Mouse (Mus musculus) heart, embryonic 10.5 days (tissue): Measurements from ENCODE around the gene Srek1. TPM values are rescaled to one million over a fixed set of nuclear protein-coding genes. Genes with fewer than 3 reads are reported as not detected.
A peak's percentile ranks its signal among the peaks of the same experiment; 100 is the strongest.

Source experiments
- DNase-seq: peaks from one replicate; pipeline ENCODE4 v3.0.0-alpha.2; 2017; ENCODE audit warnings: low spot score
- H3K27ac ChIP-seq: fragments of 300-500 bp; sonication (generic); 2 replicates; pipeline ENCODE4 v1.5.1; 2016; ENCODE audit warnings: mild to moderate bottlenecking
- H3K27me3 ChIP-seq: fragments of 300-500 bp; sonication (generic); 2 replicates; pipeline ENCODE4 v1.6.1; 2016; ENCODE audit warnings: mild to moderate bottlenecking; ENCODE audit not compliant: poor library complexity, insufficient read depth, severe bottlenecking
- H3K36me3 ChIP-seq: fragments of 300-500 bp; sonication (generic); 2 replicates; pipeline ENCODE4 v1.6.1; 2016; ENCODE audit warnings: mild to moderate bottlenecking, moderate library complexity
- H3K4me1 ChIP-seq: fragments of 300-500 bp; sonication (generic); 2 replicates; pipeline ENCODE4 v1.6.1; 2016; ENCODE audit warnings: mild to moderate bottlenecking
- H3K4me3 ChIP-seq: fragments of 300-500 bp; sonication (generic); 2 replicates; pipeline ENCODE4 v1.5.1; 2016; ENCODE audit warnings: mild to moderate bottlenecking, moderate library complexity
- H3K9me3 ChIP-seq: fragments of 300-500 bp; sonication (generic); 2 replicates; pipeline ENCODE4 v1.6.1; 2016; ENCODE audit warnings: mild to moderate bottlenecking, moderate library complexity
- WGBS: fragments of 180-500 bp; shearing (Covaris S2); methylation state at CpG from one replicate; pipeline ENCODE4 v1.1.7; 2016; 5-methylcytosine and 5-hydroxymethylcytosine counted together
- polyA plus RNA-seq: library from polyadenylated mRNA; unstranded; fragments of >200 nt; fragmentation: Nextera tagmentation; extraction: Ambion mirVana; gene quantifications from 2 replicates; pipeline ENCODE4 v1.2.1, GENCODE M21; 2016

The Srek1 gene
- polyA plus RNA-seq, 1 experiment from 2014 or later, result 63.2 TPM

DNA sequence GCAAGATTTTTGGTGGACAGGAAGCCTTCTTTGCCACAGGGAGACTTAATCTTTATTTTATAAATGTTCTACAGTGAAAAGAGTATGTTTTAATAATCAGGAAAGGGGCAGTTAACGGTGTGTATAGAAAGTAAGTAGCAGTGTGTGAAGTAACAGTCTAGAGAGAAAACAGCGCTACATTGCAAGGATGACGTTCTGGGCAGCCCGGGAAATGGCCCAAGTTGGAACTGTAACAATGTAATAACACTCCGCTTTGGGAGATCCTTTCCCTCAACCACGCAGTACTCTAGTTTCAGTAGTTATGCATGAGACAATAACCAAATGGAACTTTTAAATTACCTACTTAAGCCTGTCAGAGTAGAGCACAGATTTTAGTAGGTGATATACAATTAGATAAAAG lies 70.6 kb downstream of the Srek1 start:
- Histone ChIP-seq H3K27ac (no peak overlapping the region), H3K9me3 (no peaks in the 10 kb centered on the region), H3K27me3 (no peaks in the 10 kb centered on the region), H3K4me1 (peaks cover 8% of the 10 kb centered on the region; the same call in 1 of the 2 replicates), H3K36me3 (no peaks in the 10 kb centered on the region), H3K4me3 (no peak overlapping the region)
- DNase-seq, result peak; percentile 30
- 71% methylated on average over 6 of the region's 6 CpGs for WGBS

DNA sequence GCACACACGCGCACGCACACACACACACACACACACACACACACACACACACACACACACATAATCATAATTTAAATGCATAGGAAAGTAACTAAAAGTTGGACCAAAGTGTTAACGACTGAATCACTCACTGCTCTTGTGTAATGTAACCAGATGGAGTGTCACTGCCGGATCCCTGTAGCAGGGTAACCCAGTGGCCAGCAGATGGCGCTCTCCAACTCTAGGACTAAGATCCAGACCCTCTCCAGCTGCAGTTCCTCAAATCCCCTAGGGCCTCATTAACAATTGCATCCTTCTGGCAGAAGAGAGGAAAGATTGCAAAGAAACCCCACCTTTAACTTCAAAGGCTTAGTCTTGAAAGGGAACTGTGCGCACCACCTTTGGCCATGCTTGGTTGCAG lies 71.0 kb downstream of the Srek1 start:
- H3K9me3 ChIP-seq, result no peaks in the 10 kb centered on the region
- peaks cover 8% of the 10 kb centered on the region; the same call in 1 of the 2 replicates for H3K4me1 ChIP-seq
- H3K4me3 ChIP-seq, result no peak overlapping the region
- H3K36me3 ChIP-seq, result no peaks in the 10 kb centered on the region
- WGBS, result 35% methylated on average over 7 of the region's 7 CpGs
- H3K27me3 ChIP-seq, result no peaks in the 10 kb centered on the region
- no peak overlapping the region for H3K27ac ChIP-seq
- DNase-seq, result peak; percentile 87

DNA sequence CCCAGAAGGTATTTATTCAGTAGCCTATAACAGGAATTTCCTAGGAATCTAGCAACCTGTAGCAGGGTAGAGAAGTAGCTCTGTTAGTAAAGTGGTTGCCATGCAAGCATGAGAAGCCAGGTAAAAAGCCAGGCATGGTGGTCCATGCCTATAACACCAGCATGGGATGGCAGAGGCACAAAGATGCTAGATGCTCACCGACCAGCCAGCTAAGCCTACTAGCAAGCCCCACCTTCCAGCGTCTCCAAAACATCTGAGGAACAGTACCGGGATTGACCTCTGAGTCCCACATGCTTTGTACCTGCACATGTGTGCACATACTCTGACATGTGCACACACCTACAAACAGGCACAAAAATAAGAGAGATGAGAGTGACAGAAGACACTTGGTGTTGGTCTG lies 72.1 kb downstream of the Srek1 start:
- H3K36me3 ChIP-seq, result no peaks in the 10 kb centered on the region
- H3K27ac ChIP-seq, result no peak overlapping the region
- H3K9me3 ChIP-seq, result no peaks in the 10 kb centered on the region
- DNase-seq, result peak; percentile 57
- peaks cover 12% of the 10 kb centered on the region; the same call in 1 of the 2 replicates for H3K4me1 ChIP-seq
- no peaks in the 10 kb centered on the region for H3K27me3 ChIP-seq
- H3K4me3 ChIP-seq, result no peak overlapping the region
- WGBS, result 73% methylated on average over 3 of the region's 3 CpGs

DNA sequence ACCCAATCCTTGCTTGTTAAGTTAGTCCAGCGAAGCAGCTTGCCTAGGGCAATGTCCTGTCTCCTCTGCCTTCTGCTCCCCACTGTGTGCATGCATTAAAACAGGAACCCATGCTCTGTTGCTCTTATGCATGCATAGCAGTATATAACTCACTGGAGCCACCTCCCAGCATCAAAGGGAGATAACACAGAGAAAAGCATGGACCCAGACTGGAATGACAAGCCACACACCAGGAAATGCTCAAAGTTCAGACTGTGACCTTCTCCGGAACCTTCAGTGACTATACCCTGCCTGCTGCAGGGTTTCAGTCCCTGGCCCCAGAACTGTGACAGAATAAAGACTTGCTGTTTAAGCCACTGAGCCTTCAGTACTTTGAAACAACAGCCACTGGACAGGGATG lies 73.7 kb downstream of the Srek1 start:
- 68% methylated on average over 2 of the region's 2 CpGs for WGBS
- Histone ChIP-seq H3K36me3 (no peaks in the 10 kb centered on the region), H3K27me3 (no peaks in the 10 kb centered on the region), H3K27ac (no peak overlapping the region), H3K4me1 (peaks cover 12% of the 10 kb centered on the region; the same call in 1 of the 2 replicates), H3K4me3 (no peak overlapping the region), H3K9me3 (no peaks in the 10 kb centered on the region)
- peak; percentile 51 for DNase-seq

DNA sequence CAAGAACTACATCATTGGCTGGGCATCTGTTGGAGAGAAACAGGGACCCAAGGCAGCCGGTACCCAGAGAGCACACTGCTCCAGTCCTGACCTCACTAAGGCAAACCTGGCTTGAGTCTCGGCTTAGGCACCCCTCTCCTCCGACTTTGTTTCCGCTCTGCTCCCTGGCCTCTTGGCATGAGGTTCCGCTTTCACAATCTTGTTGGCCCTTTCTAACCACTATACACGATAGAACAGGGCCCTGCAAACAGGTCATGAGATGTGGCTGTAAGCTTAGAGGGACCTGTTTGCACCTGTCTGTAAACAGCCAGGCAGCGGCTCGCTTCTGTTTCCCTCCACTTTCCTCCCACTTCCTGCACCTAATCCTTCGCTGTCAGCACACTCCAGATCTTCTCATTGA lies 76.4 kb downstream of the Srek1 start:
- no peak for DNase-seq
- Histone ChIP-seq H3K4me1 (peaks cover 12% of the 10 kb centered on the region; the same call in 1 of the 2 replicates), H3K27me3 (no peaks in the 10 kb centered on the region), H3K36me3 (no peaks in the 10 kb centered on the region), H3K27ac (no peak overlapping the region), H3K9me3 (no peaks in the 10 kb centered on the region), H3K4me3 (no peak overlapping the region)
- 62% methylated on average over 9 of the region's 9 CpGs for WGBS

DNA sequence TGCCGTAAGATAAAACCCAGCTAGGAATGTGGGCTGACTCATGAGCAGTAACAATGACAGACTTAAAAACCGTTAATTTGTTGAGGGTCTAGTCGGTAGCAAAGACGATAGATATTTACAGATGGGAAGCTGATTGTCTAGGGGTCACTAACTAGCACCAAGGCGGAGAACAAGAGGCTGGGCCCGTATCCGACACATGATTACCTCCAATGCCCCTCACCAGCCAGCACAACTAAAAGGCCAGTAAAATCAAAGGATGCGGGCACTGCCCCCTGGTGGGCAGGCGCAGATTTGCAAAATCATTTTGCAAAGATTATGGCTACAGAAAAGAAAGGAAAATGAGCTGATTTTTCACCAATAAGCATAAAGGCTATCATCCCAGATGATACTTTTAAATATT lies 78.2 kb downstream of the Srek1 start:
- no peaks in the 10 kb centered on the region for H3K27me3 ChIP-seq
- WGBS, result 39% methylated on average over 9 of the region's 9 CpGs
- no peak overlapping the region for H3K4me3 ChIP-seq
- peak; percentile 71 for DNase-seq
- peaks cover 11% of the 10 kb centered on the region; the same call in 1 of the 2 replicates for H3K4me1 ChIP-seq
- H3K27ac ChIP-seq, result no peak overlapping the region
- H3K9me3 ChIP-seq, result no peaks in the 10 kb centered on the region
- H3K36me3 ChIP-seq, result no peaks in the 10 kb centered on the region

DNA sequence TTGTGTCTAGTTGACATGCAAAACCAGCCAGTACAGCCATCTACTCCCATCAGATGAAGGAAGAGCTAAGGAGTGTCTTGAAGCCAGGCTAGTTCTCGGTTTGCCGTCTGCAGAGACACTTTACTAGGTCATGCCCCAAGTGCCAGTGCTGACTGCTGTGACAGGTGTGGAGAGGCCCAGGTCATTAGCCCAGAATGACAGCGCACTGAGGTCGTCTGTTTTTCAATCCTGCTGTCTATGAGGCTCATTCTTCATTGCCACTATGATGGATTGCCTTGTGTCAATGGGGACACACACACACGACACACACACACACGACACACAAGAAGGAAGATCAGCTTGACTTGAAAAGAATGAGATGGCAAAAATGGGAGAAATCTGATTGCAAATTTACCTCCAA lies 79.0 kb downstream of the Srek1 start:
- WGBS, result 68% methylated on average over 6 of the region's 6 CpGs

More for the DNA sequence above, 79.0 kb downstream of the Srek1 start:
- no peaks in the 10 kb centered on the region for H3K27me3 ChIP-seq
- H3K27ac ChIP-seq, result no peak overlapping the region
- H3K36me3 ChIP-seq, result no peaks in the 10 kb centered on the region
- DNase-seq, result peak; percentile 60
- no peak overlapping the region for H3K4me3 ChIP-seq
- H3K9me3 ChIP-seq, result no peaks in the 10 kb centered on the region
- H3K4me1 ChIP-seq, result 0 out of 2 replicates have a peak, but pooled peaks cover 5% of the 10 kb centered on the region

Other genes starting within 250 kb of the Srek1 start
- gene Erbin, start 145.9 kb upstream of the Srek1 start, polyA plus RNA-seq, result 9.7 and 11.2 TPM in 2 replicates